Mouse (Mus musculus) liver, adult 2 months (tissue): ENCODE measurements around the gene Dock1. TPM values are rescaled to one million over a fixed set of nuclear protein-coding genes. Genes with fewer than 3 reads are reported as not detected.

Experiments
- DNase-seq: peaks from one replicate; pipeline ENCODE4 v3.0.0-alpha.2; 2011; ENCODE audit warnings: low read depth, low spot score; ENCODE audit errors: extremely low read depth
- H3K27ac ChIP-seq: fragments of 200-500 bp; replicated peaks from 2 replicates; pipeline ENCODE4 v1.5.1; 2012; ENCODE audit warnings: low read depth, mild to moderate bottlenecking, control low read depth, inconsistent platforms, low read length; ENCODE audit not compliant: insufficient read depth
- H3K27me3 ChIP-seq: fragments of 200-500 bp; 2 replicates; pipeline ENCODE4 v1.6.1; 2012; ENCODE audit warnings: mild to moderate bottlenecking, moderate library complexity, low read length, inconsistent platforms; ENCODE audit not compliant: control insufficient read depth, insufficient read depth
- H3K36me3 ChIP-seq: fragments of 200-500 bp; 2 replicates; pipeline ENCODE4 v1.6.1; 2012; ENCODE audit warnings: low read length, inconsistent platforms; ENCODE audit not compliant: control insufficient read depth, insufficient read depth
- H3K4me1 ChIP-seq: fragments of 200-500 bp; 2 replicates; pipeline ENCODE4 v1.6.1; 2011; ENCODE audit warnings: low read length; ENCODE audit not compliant: control insufficient read depth, insufficient read depth
- H3K4me3 ChIP-seq: fragments of 200-500 bp; 2 replicates; pipeline ENCODE4 v1.5.1; 2011; ENCODE audit warnings: low read depth, mild to moderate bottlenecking, control low read depth, low read length, moderate library complexity; ENCODE audit not compliant: insufficient read depth
- H3K79me2 ChIP-seq: fragments of 200-500 bp; 2 replicates; pipeline ENCODE4 v1.6.1; 2012; ENCODE audit warnings: inconsistent platforms, mild to moderate bottlenecking, low read length, moderate library complexity; ENCODE audit not compliant: control insufficient read depth, insufficient read depth
- H3K9ac ChIP-seq: fragments of 200-500 bp; 2 replicates; pipeline ENCODE4 v1.6.1; 2012; ENCODE audit warnings: low read depth, mild to moderate bottlenecking, control low read depth, inconsistent platforms, low read length
- CTCF ChIP-seq: fragments of 200-500 bp; IDR thresholded peaks from 2 replicates; pipeline ENCODE4 v1.5.1; 2011; ENCODE audit warnings: low read depth, low read length, control low read depth
- POLR2A ChIP-seq: fragments of 200-500 bp; IDR thresholded peaks from 2 replicates; pipeline ENCODE4 v1.6.1; 2011; ENCODE audit warnings: low read length, control low read depth; ENCODE audit not compliant: insufficient read depth; ENCODE audit errors: extremely low read depth
- WGBS: fragments of 180-500 bp; shearing (Covaris S2); methylation state at CpG from one replicate; pipeline ENCODE4 v1.1.7; 2018; 5-methylcytosine and 5-hydroxymethylcytosine counted together
- polyA plus RNA-seq: library from polyadenylated mRNA; depleted of rRNA; stranded (reverse); fragments of >200 nt; gene quantifications from 2 replicates; pipeline ENCODE4 v1.2.3, GENCODE M21; 2012
- total RNA-seq: library from RNA; depleted of rRNA; stranded (reverse); fragments of >200 nt; gene quantifications from 2 replicates; pipeline ENCODE4 v1.2.3, GENCODE M21; 2014

Gene Dock1
- total and polyA plus RNA-seq, 2 experiments = 2.4 to 17.0 TPM

DNA sequence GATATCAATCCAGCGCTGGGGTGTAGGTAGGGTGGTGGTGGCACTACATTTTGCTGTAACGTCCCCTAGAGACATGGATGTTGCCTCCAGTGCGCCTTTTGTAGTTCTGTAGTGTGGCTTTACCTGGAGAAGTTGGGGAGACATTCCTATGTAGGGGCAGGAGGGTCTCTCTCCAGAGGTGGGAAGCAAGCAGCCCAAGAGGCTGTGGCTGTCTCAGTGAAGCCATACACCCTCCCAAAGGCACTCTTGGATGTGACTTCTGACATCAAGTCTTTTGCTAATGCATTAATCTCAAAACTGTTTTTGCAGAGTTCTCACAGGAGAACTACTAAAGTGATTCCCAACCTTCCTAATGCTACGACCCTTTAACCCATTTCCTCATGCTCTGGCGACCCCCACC, 2.7 kb downstream of the Dock1 start:
- H3K27ac ChIP-seq = no peak overlapping the region
- 88% methylated on average over 5 of the region's 5 CpGs for WGBS
- TF ChIP-seq POLR2A = no peak
- TF ChIP-seq CTCF = no peak

DNA sequence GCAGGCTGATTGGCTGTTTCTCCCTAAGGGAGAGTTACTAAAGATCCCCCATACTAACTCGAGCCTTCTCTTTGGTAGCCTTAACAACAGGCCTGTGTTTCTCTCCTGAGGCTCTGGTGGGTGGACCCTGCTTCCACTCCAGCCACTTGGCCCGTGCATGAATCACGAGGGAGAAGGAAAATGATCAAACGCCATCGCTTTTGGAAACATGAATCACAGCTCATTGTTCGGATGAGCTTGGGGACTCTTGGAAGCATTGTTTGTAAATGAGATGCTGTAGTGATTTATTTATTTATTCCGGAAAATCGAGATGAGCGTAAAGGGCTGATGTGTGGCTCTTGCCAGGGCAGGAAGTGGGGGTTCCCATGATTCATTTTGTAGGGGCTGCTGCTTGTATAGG, 3.5 kb downstream of the Dock1 start:
- no peaks in the 10 kb centered on the region for H3K36me3 ChIP-seq
- no peak overlapping the region for H3K9ac ChIP-seq
- H3K4me3 ChIP-seq = no peak overlapping the region
- peaks cover 9% of the 10 kb centered on the region for H3K4me1 ChIP-seq
- TF ChIP-seq CTCF (no peak), POLR2A (no peak)
- H3K27me3 ChIP-seq = no peaks in the 10 kb centered on the region
- peaks cover 23% of the 10 kb centered on the region; the same call in 1 of the 2 replicates for H3K79me2 ChIP-seq
- H3K27ac ChIP-seq = no peak overlapping the region
- WGBS = 79% methylated on average over 9 of the region's 9 CpGs
- DNase-seq = no peak

More for the DNA sequence above, 2.7 kb downstream of the Dock1 start:
- peaks cover 23% of the 10 kb centered on the region; the same call in 1 of the 2 replicates for H3K79me2 ChIP-seq
- no peaks in the 10 kb centered on the region for H3K36me3 ChIP-seq
- no peak overlapping the region for H3K9ac ChIP-seq
- H3K4me3 ChIP-seq = no peak overlapping the region
- DNase-seq = no peak
- H3K4me1 ChIP-seq = peaks cover 9% of the 10 kb centered on the region
- H3K27me3 ChIP-seq = no peaks in the 10 kb centered on the region

DNA sequence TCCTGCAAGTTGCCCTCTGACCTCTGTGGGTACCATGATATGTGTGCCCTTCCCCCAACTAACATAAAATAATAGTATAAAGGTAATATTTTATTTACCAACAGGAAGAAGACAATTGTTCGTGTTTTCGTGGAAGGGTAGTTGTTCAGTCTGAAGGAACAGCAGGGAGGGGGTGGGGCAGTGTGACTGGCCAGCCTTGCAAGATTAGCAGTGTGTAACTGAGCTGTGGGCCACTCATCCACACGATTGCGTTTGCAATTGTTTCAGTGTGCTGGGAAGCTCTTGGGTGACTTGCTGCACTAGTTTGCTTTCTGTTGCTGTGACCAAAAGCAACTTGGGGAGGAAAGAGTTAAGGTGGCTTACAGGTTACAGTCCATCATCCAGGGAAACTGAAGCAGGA, 7.4 kb downstream of the Dock1 start:
- Histone ChIP-seq H3K27me3 (no peaks in the 10 kb centered on the region), H3K79me2 (peaks cover 16% of the 10 kb centered on the region; the same call in 1 of the 2 replicates), H3K4me3 (no peak overlapping the region), H3K4me1 (peaks cover 6% of the 10 kb centered on the region; the same call in 1 of the 2 replicates), H3K27ac (no peak overlapping the region), H3K9ac (no peak overlapping the region), H3K36me3 (no peaks in the 10 kb centered on the region)
- no peak for DNase-seq
- TF ChIP-seq POLR2A (no peak), CTCF (no peak)
- 63% methylated on average over 4 of the region's 4 CpGs for WGBS

DNA sequence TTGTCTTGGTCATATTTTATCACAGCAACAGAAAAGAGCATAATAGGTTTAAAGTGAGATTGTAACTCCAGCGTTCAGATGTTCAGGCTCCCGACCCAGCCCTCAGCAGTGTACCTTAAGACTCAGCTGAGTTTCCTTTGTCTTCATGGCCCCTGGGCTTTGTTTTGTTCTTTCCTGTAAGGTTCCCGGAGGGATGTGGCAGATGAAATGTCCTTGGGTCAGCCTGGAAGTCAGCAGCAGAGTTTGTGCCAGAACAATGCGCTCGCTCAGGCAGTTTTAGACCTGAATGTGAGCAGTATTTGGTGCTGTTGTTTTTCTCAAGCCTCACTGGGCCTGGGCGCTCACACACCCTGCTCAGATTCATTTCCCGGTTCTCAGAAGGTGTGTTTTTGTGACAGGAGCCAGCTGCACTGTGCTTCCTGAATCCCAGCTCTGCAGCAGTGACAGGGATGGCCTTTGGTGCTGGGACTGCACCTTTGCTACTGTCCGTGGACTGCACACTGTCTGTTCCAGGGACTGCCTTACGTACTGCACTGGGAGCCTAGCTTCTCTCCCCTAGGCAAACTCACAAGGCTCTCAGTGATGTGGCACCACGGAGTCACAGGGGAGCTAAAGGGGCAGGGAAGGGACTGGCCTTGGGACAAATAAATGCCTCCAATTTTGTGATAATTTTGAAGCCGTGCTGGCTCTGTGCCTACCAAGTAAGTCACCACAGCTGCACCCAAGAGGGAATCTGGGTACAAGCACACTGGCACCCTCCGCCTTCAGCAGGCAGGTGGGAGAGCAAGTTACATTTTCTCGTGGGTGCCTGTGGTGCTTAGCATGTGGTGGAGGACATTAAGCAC, 9.1 kb downstream of the Dock1 start:
- Histone ChIP-seq H3K79me2 (peaks cover 13% of the 10 kb centered on the region; the same call in 1 of the 2 replicates), H3K36me3 (no peaks in the 10 kb centered on the region), H3K27ac (peak overlapping the region; percentile 15; the same call in 1 of the 2 replicates), H3K27me3 (no peaks in the 10 kb centered on the region), H3K4me3 (no peak overlapping the region), H3K4me1 (peaks cover 6% of the 10 kb centered on the region; the same call in 1 of the 2 replicates), H3K9ac (no peak overlapping the region)
- no peak for TF ChIP-seq CTCF
- no peak for DNase-seq
- WGBS = 75% methylated on average over 13 of the region's 13 CpGs

DNA sequence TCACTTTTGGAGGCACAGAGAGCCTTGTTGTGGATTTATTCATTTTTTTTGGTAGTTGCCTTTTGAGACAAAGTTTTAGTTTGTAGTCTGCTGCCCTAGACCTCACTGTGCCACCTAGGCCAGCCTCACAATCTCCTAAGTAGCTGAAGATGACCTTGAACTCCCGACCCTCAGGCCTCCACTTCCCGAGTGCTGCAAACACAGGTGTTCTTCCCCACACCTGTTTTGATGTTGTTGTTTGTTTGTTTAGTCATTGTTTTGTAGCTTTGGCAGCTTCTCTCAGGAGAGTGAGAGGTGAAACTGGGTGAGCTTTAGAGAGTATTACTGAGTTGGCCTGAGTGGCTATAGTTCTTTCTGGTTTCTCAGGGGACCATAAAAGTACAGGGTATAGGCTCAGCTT, 9.7 kb downstream of the Dock1 start:
- no peaks in the 10 kb centered on the region for H3K27me3 ChIP-seq
- DNase-seq = no peak
- H3K9ac ChIP-seq = no peak overlapping the region
- H3K79me2 ChIP-seq = peaks cover 11% of the 10 kb centered on the region; the same call in 1 of the 2 replicates
- H3K4me3 ChIP-seq = no peak overlapping the region
- TF ChIP-seq CTCF = no peak
- TF ChIP-seq POLR2A = no peak
- H3K36me3 ChIP-seq = no peaks in the 10 kb centered on the region
- H3K27ac ChIP-seq = no peak overlapping the region
- WGBS = 52% methylated on average over 2 of the region's 2 CpGs
- H3K4me1 ChIP-seq = peaks cover 6% of the 10 kb centered on the region; the same call in 1 of the 2 replicates

DNA sequence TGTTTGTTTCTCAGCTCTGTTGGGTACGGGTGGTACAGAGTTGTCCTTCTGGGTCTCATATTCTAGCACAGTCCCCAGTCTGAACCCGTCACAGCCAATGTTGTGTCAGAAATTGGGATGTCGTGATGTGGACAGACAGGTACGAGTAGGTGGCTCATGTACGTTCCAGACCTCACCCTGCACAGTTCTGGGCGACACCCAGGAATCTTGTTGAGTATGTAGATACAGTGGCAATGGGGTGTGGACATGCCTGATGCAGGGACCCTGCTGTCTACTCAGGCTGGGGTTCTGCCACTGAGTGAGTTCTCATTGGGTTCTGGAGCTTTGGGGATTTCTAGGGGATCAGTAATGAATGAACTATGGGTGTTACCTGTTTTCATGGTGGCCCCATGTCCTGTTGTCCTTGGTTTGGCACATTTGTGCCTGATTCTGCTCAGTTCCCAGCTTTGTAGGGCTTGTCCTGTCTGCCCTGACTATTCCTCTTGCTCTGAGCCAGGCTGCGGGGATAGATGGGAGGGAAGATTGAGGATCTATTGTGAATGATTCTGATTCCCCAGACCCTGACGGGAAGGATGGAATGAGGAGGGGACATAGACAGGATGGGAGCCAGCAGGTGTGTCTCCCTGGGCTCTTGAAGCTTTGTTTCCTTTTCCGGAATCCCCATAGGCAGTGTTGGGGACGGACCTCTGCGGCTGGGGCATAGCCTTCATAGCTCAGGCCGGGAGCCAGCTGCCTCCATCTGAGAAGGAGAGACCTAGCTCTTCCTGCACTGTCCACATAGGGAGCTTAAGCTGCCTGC, 11.5 kb downstream of the Dock1 start:
- Histone ChIP-seq H3K9ac (no peak overlapping the region), H3K79me2 (peaks cover 15% of the 10 kb centered on the region; the same call in 1 of the 2 replicates), H3K4me1 (peaks cover 6% of the 10 kb centered on the region; the same call in 1 of the 2 replicates), H3K36me3 (no peaks in the 10 kb centered on the region), H3K27me3 (no peaks in the 10 kb centered on the region), H3K4me3 (no peak overlapping the region), H3K27ac (no peak overlapping the region)
- DNase-seq = no peak
- 92% methylated on average over 12 of the region's 12 CpGs for WGBS
- no peak for TF ChIP-seq CTCF
- TF ChIP-seq POLR2A = no peak
